Mouse (Mus musculus): ENCODE results near the gene Man2b2. TPM values are rescaled to one million over a fixed set of nuclear protein-coding genes. Genes with fewer than 3 reads are reported as not detected.

The Man2b2 gene
- polyA plus RNA-seq, 1 experiment from 2014 or later, result 13.4 TPM

DNA sequence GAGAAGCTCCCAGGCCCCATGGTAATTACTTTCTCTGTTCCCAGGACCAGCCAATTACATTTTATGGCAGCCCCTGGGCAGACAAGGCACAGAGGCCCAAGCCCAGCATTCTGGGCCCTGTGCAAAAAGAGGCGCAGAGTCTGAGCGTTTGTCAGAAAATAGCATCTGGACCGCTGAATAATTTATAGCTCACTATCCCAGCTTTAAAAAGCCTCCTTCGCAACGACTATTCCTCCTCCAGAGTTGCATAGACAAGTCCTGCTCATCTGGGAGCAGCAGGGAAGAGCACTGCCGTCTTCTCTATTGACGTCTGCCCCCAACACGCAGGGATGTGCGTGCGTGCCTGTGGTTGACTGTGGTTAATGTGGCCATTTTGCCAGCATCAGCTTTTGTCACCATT lies 14.0 kb upstream of the Man2b2 start:
- H3K4me3 ChIP-seq (ENCODE audit: low read depth, low read length), result no peak overlapping the region
- H3K4me1 ChIP-seq (ENCODE audit: control insufficient read depth, insufficient read depth, low read length), result no peaks in the 10 kb centered on the region
- ATAC-seq (ENCODE audit: insufficient number of reproducible peaks, insufficient read depth, low FRiP score, low read depth), result no peak
- no peak overlapping the region for H3K4me2 ChIP-seq (replicated peaks; ENCODE audit: low read depth, low read length)
- no peak overlapping the region for H3K9ac ChIP-seq (replicated peaks; ENCODE audit: low read depth, low read length)
- WGBS, result 83% methylated on average over 10 of the region's 10 CpGs
- H3K36me3 ChIP-seq (ENCODE audit: control insufficient read depth, insufficient read depth, low read length), result no peaks in the 10 kb centered on the region
- no peak overlapping the region for H3K27ac ChIP-seq (ENCODE audit: low read length)
- no peaks in the 10 kb centered on the region for H3K9me3 ChIP-seq (ENCODE audit: control insufficient read depth, low read depth, low read length)
- H3K27me3 ChIP-seq (ENCODE audit: control insufficient read depth, insufficient read depth, low read length), result no peaks in the 10 kb centered on the region

DNA sequence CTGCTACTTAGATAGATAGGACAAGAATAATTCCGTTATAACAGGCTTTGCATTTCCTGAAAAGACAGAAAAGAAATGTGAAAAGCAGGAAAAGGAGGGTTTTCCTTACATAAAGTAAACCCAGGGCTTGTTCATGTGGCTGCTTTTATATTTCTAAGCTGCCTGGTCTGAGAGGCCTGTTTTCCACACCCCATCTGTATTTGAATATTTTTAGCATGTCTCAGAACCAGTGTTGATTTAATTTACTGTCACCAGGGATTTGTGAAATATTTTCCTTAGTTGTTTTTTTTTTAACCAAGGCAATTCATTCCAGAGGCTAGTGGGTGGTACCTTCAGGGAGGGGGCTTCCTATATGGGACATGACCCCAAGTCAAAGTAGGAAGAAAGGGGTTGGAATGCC lies 11.2 kb upstream of the Man2b2 start:
- no peak overlapping the region for H3K4me3 ChIP-seq (ENCODE audit: low read depth, low read length)
- no peaks in the 10 kb centered on the region for H3K4me1 ChIP-seq (ENCODE audit: control insufficient read depth, insufficient read depth, low read length)
- no peak for ATAC-seq (ENCODE audit: insufficient number of reproducible peaks, insufficient read depth, low FRiP score, low read depth)
- no peaks in the 10 kb centered on the region for H3K9me3 ChIP-seq (ENCODE audit: control insufficient read depth, low read depth, low read length)
- H3K4me2 ChIP-seq (replicated peaks; ENCODE audit: low read depth, low read length), result no peak overlapping the region
- H3K27ac ChIP-seq (ENCODE audit: low read length), result no peak overlapping the region
- H3K36me3 ChIP-seq (ENCODE audit: control insufficient read depth, insufficient read depth, low read length), result no peaks in the 10 kb centered on the region
- WGBS, result 51% methylated on average over 1 of the region's 1 CpGs
- no peak overlapping the region for H3K9ac ChIP-seq (replicated peaks; ENCODE audit: low read depth, low read length)
- no peaks in the 10 kb centered on the region for H3K27me3 ChIP-seq (ENCODE audit: control insufficient read depth, insufficient read depth, low read length)

DNA sequence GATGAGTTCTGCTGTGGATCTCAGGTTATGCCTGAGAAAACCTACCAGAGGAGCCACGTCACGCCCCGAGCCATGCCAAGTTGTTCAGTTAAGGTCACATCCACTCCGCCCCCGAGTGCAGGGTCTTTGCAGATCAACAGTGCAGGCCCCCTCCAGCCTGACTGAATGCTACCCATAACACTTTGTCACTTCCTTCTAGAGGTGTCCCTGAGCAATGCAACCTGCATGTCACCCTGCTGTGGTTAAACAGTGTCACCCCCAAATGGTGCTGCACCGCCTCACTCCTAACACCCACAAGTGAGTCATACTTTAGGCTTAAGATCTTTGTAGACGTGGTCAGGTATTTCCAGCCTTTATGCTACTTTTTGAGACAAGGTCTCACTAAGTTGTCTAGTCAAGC lies 9.6 kb upstream of the Man2b2 start:
- Histone ChIP-seq H3K4me2 (replicated peaks; ENCODE audit: low read depth, low read length) (no peak overlapping the region), H3K9me3 (ENCODE audit: control insufficient read depth, low read depth, low read length) (no peaks in the 10 kb centered on the region), H3K4me3 (ENCODE audit: low read depth, low read length) (no peak overlapping the region), H3K4me1 (ENCODE audit: control insufficient read depth, insufficient read depth, low read length) (no peaks in the 10 kb centered on the region), H3K27ac (ENCODE audit: low read length) (no peak overlapping the region), H3K9ac (replicated peaks; ENCODE audit: low read depth, low read length) (no peak overlapping the region), H3K27me3 (ENCODE audit: control insufficient read depth, insufficient read depth, low read length) (no peaks in the 10 kb centered on the region), H3K36me3 (ENCODE audit: control insufficient read depth, insufficient read depth, low read length) (no peaks in the 10 kb centered on the region)
- 78% methylated on average over 7 of the region's 7 CpGs for WGBS
- no peak for ATAC-seq (ENCODE audit: insufficient number of reproducible peaks, insufficient read depth, low FRiP score, low read depth)

DNA sequence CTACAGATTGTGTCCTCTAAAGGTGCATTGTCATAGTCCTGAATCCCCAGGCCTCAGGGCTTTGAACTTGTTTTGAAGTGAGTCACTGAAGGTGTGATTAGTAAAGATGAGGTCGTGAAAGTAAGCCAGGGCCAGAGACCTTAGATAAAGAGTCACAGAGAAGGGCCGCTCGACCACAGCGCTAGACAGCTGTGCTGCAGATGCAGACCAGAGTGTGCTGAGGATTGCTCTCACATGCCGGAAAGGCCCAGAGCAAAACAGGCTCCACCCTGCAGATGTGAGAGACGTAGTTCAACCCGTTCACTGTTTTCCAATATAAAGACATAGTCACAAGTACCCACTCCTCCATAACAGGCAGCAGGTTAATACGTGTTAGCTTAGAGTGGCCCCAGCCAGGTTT lies 9.1 kb upstream of the Man2b2 start:
- H3K36me3 ChIP-seq (ENCODE audit: control insufficient read depth, insufficient read depth, low read length), result no peaks in the 10 kb centered on the region
- H3K4me1 ChIP-seq (ENCODE audit: control insufficient read depth, insufficient read depth, low read length), result no peaks in the 10 kb centered on the region
- 58% methylated on average over 8 of the region's 8 CpGs for WGBS
- H3K9ac ChIP-seq (replicated peaks; ENCODE audit: low read depth, low read length), result no peak overlapping the region
- no peak for ATAC-seq (ENCODE audit: insufficient number of reproducible peaks, insufficient read depth, low FRiP score, low read depth)
- no peaks in the 10 kb centered on the region for H3K9me3 ChIP-seq (ENCODE audit: control insufficient read depth, low read depth, low read length)
- H3K27me3 ChIP-seq (ENCODE audit: control insufficient read depth, insufficient read depth, low read length), result no peaks in the 10 kb centered on the region
- H3K27ac ChIP-seq (ENCODE audit: low read length), result no peak overlapping the region
- no peak overlapping the region for H3K4me3 ChIP-seq (ENCODE audit: low read depth, low read length)
- H3K4me2 ChIP-seq (replicated peaks; ENCODE audit: low read depth, low read length), result no peak overlapping the region

DNA sequence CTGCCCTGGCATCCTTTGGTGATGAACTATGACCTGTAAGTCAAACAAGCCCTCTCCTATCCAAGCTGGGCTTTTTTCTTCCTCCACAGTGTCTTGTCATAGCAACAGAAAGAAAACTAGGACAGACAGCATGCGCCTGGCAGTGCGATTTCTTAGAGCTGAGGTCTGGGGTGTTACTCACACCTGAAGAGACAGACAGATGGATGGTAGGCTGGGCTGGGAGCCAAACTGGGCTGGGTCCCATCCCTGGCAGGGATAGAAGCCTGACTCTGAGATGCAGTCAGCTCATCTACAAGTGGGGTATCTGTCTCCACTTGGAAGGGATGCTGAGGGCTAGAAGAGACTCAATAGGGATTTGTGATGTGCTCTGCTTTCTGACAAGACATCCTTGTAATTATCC lies 8.6 kb upstream of the Man2b2 start:
- Histone ChIP-seq H3K9ac (replicated peaks; ENCODE audit: low read depth, low read length) (no peak overlapping the region), H3K27me3 (ENCODE audit: control insufficient read depth, insufficient read depth, low read length) (no peaks in the 10 kb centered on the region), H3K27ac (ENCODE audit: low read length) (no peak overlapping the region), H3K9me3 (ENCODE audit: control insufficient read depth, low read depth, low read length) (no peaks in the 10 kb centered on the region), H3K4me3 (ENCODE audit: low read depth, low read length) (no peak overlapping the region), H3K4me2 (replicated peaks; ENCODE audit: low read depth, low read length) (no peak overlapping the region), H3K36me3 (ENCODE audit: control insufficient read depth, insufficient read depth, low read length) (no peaks in the 10 kb centered on the region), H3K4me1 (ENCODE audit: control insufficient read depth, insufficient read depth, low read length) (no peaks in the 10 kb centered on the region)
- WGBS, result 68% methylated on average over 2 of the region's 2 CpGs
- no peak for ATAC-seq (ENCODE audit: insufficient number of reproducible peaks, insufficient read depth, low FRiP score, low read depth)

DNA sequence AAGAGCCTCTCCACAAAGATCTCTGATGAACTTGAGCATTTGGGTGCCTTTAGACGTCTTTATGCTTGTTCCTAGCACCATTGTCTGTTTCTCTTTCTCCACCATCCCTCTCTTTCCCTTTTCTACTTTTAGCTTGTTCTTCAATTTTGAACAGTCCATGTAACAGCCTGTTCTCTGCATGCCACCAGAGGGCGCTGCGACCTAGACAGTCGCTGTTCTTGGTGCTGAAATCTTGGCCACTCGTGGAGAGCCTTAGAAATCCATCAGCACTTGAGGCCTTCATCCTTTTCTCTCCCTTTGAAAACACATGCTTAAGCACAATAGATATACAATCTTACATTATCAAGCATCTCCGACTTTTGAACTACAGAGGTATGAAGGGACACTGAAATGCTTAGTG lies 5.5 kb upstream of the Man2b2 start:
- Histone ChIP-seq H3K4me3 (ENCODE audit: low read depth, low read length) (no peak overlapping the region), H3K4me1 (ENCODE audit: control insufficient read depth, insufficient read depth, low read length) (no peaks in the 10 kb centered on the region), H3K27ac (ENCODE audit: low read length) (no peak overlapping the region), H3K36me3 (ENCODE audit: control insufficient read depth, insufficient read depth, low read length) (no peaks in the 10 kb centered on the region), H3K27me3 (ENCODE audit: control insufficient read depth, insufficient read depth, low read length) (no peaks in the 10 kb centered on the region), H3K9me3 (ENCODE audit: control insufficient read depth, low read depth, low read length) (no peaks in the 10 kb centered on the region), H3K9ac (replicated peaks; ENCODE audit: low read depth, low read length) (no peak overlapping the region), H3K4me2 (replicated peaks; ENCODE audit: low read depth, low read length) (no peak overlapping the region)
- 4% methylated on average over 6 of the region's 6 CpGs for WGBS
- no peak for ATAC-seq (ENCODE audit: insufficient number of reproducible peaks, insufficient read depth, low FRiP score, low read depth)

DNA sequence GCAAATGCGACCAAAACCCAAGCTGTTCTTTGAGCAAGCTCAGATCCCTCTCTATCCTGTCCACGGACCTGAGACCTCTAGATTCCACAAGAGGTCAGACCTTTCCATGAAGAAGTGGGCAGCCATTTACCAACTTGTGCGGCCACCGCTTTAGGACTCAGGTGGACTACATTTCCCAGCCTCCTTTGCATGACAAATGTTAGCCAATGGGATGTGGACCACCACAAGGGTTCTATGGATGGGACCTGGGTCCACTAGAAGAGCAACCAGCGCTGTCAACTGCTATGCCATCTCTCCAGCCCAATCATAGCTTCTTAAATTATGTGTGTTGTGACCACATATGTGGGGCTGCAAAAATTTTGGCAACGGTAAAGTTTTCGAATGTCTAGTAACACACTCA lies 819 bp upstream of the Man2b2 start:
- no peak for ATAC-seq (ENCODE audit: insufficient number of reproducible peaks, insufficient read depth, low FRiP score, low read depth)
- no peaks in the 10 kb centered on the region for H3K9me3 ChIP-seq (ENCODE audit: control insufficient read depth, low read depth, low read length)
- H3K4me1 ChIP-seq (ENCODE audit: control insufficient read depth, insufficient read depth, low read length), result no peaks in the 10 kb centered on the region
- H3K9ac ChIP-seq (replicated peaks; ENCODE audit: low read depth, low read length), result no peak overlapping the region
- H3K36me3 ChIP-seq (ENCODE audit: control insufficient read depth, insufficient read depth, low read length), result no peaks in the 10 kb centered on the region
- no peak overlapping the region for H3K27ac ChIP-seq (ENCODE audit: low read length)
- WGBS, result 60% methylated on average over 7 of the region's 7 CpGs
- H3K4me2 ChIP-seq (replicated peaks; ENCODE audit: low read depth, low read length), result peak overlapping the region; percentile 60; the same call in 1 of the 2 replicates
- no peaks in the 10 kb centered on the region for H3K27me3 ChIP-seq (ENCODE audit: control insufficient read depth, insufficient read depth, low read length)
- H3K4me3 ChIP-seq (ENCODE audit: low read depth, low read length), result no peak overlapping the region

DNA sequence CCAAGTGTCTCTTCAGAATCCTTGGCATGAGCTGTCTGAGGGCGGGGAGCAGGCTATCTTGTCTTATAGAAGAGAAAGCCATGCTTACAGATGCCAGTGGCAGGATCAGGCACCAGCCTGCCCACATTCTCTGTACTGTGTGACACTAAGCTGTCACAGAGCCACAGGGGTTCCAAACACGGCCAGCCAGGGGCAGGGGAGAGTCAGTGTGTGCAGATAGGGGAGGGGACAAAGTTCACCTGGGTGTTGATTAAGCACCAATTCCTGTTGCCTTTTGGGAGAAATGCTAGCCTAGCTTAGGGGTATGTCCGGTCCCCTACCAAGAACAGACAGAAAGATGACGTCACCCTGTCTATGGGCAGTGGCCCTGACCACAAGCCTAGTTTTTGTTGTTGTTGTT lies 1.4 kb downstream of the Man2b2 start:
- H3K27ac ChIP-seq (ENCODE audit: low read length), result no peak overlapping the region
- no peak overlapping the region for H3K9ac ChIP-seq (replicated peaks; ENCODE audit: low read depth, low read length)
- H3K27me3 ChIP-seq (ENCODE audit: control insufficient read depth, insufficient read depth, low read length), result no peaks in the 10 kb centered on the region
- no peaks in the 10 kb centered on the region for H3K4me1 ChIP-seq (ENCODE audit: control insufficient read depth, insufficient read depth, low read length)
- no peak for ATAC-seq (ENCODE audit: insufficient number of reproducible peaks, insufficient read depth, low FRiP score, low read depth)
- no peaks in the 10 kb centered on the region for H3K36me3 ChIP-seq (ENCODE audit: control insufficient read depth, insufficient read depth, low read length)
- no peak overlapping the region for H3K4me3 ChIP-seq (ENCODE audit: low read depth, low read length)
- 76% methylated on average over 4 of the region's 4 CpGs for WGBS
- H3K9me3 ChIP-seq (ENCODE audit: control insufficient read depth, low read depth, low read length), result no peaks in the 10 kb centered on the region
- no peak overlapping the region for H3K4me2 ChIP-seq (replicated peaks; ENCODE audit: low read depth, low read length)

DNA sequence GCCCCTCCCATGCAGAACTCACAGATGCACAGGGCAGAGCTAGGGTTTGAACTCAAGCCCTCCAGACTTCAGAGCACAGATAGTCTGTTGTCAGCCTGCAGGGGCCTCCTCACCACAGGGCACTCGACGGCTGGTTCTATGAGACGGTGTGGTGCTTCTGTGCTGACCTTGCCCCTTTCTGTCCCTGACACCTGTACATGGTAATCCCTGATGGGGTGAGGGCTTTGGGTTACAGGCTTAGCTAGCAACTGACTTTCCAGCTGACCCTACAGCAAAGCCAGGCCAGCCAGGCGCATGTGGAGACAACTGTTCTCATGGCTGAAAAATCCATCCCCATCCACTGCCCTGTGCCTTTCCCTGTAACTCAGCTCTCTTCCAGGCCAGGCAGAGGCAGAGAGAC lies 7.5 kb downstream of the Man2b2 start:
- no peak overlapping the region for H3K4me2 ChIP-seq (replicated peaks; ENCODE audit: low read depth, low read length)
- WGBS, result 93% methylated on average over 4 of the region's 4 CpGs
- H3K4me3 ChIP-seq (ENCODE audit: low read depth, low read length), result no peak overlapping the region
- no peak overlapping the region for H3K27ac ChIP-seq (ENCODE audit: low read length)
- no peaks in the 10 kb centered on the region for H3K9me3 ChIP-seq (ENCODE audit: control insufficient read depth, low read depth, low read length)
- no peaks in the 10 kb centered on the region for H3K4me1 ChIP-seq (ENCODE audit: control insufficient read depth, insufficient read depth, low read length)
- H3K27me3 ChIP-seq (ENCODE audit: control insufficient read depth, insufficient read depth, low read length), result no peaks in the 10 kb centered on the region
- no peaks in the 10 kb centered on the region for H3K36me3 ChIP-seq (ENCODE audit: control insufficient read depth, insufficient read depth, low read length)
- ATAC-seq (ENCODE audit: insufficient number of reproducible peaks, insufficient read depth, low FRiP score, low read depth), result no peak
- H3K9ac ChIP-seq (replicated peaks; ENCODE audit: low read depth, low read length), result no peak overlapping the region
